Mouse (Mus musculus) myocyte (in vitro differentiated cells): ENCODE data around the gene Inca1.

ENCODE experiments used
- POLR2A ChIP-seq: IDR thresholded peaks from one replicate; pipeline ENCODE4 v1.6.1; 2011; ENCODE audit warnings: low read depth, mild to moderate bottlenecking, control low read depth, moderate library complexity; ENCODE audit not compliant: insufficient read length
- REST ChIP-seq: IDR thresholded peaks from one replicate; pipeline ENCODE4 v1.6.1; 2011; ENCODE audit warnings: mild to moderate bottlenecking, control low read depth, moderate library complexity; ENCODE audit not compliant: insufficient read depth, insufficient read length
- SRF ChIP-seq: IDR thresholded peaks from one replicate; pipeline ENCODE4 v1.6.1; 2011; ENCODE audit warnings: low read depth; ENCODE audit not compliant: control insufficient read depth, insufficient read length
- TCF12 ChIP-seq: IDR thresholded peaks from one replicate; pipeline ENCODE4 v1.6.1; 2011; ENCODE audit warnings: mild to moderate bottlenecking, control low read depth; ENCODE audit not compliant: poor library complexity, insufficient read depth, severe bottlenecking
- TCF3 ChIP-seq: IDR thresholded peaks from one replicate; pipeline ENCODE4 v1.6.1; 2011; ENCODE audit warnings: low read depth, control low read depth; ENCODE audit not compliant: insufficient read length
- USF1 ChIP-seq: IDR thresholded peaks from one replicate; pipeline ENCODE4 v1.6.1; 2011; ENCODE audit warnings: low read depth, mild to moderate bottlenecking, control low read depth, moderate library complexity

- TF ChIP-seq SRF (no peak), POLR2A (no peak), TCF12 (no peak), REST (no peak), TCF3 (no peak), USF1 (no peak)
These were observed 13.3 kb upstream of the Inca1 start for GRCm38 (mm10) chr11:70713222-70713621.
